Mouse (Mus musculus): Measurements from ENCODE around the gene Zfp184.

The Zfp184 gene

GRCm38 (mm10) chr13:21981803-21982193, 36.9 kb downstream of the Zfp184 start:
- intact Hi-C loops (cut with DNase I): no loop called here

- intact Hi-C loops (cut with DNase I): no loop called here
These were observed 39.6 kb downstream of the Zfp184 start for GRCm38 (mm10) chr13:21984486-21984885.

GRCm38 (mm10) chr13:21992550-21992949, 47.7 kb downstream of the Zfp184 start:
- intact Hi-C loops (cut with DNase I): no loop called here

GRCm38 (mm10) chr13:21993957-21994738, 49.3 kb downstream of the Zfp184 start:
- intact Hi-C loops (cut with DNase I): no loop called here

GRCm38 (mm10) chr13:21994896-21995295, 50.0 kb downstream of the Zfp184 start:
- intact Hi-C loops (cut with DNase I): no loop called here

GRCm38 (mm10) chr13:21995331-21995914, 50.5 kb downstream of the Zfp184 start:
- intact Hi-C loops (cut with DNase I): no loop called here

GRCm38 (mm10) chr13:21996101-21996839, 51.4 kb downstream of the Zfp184 start:
- intact Hi-C loops (cut with DNase I): no loop called here

GRCm38 (mm10) chr13:21996840-21997185, 51.9 kb downstream of the Zfp184 start:
- intact Hi-C loops (cut with DNase I): no loop called here

- intact Hi-C loops (cut with DNase I): no loop called here
These were observed 52.4 kb downstream of the Zfp184 start for GRCm38 (mm10) chr13:21997201-21997820.

- intact Hi-C loops (cut with DNase I): no loop called here
These were observed 52.9 kb downstream of the Zfp184 start for GRCm38 (mm10) chr13:21997821-21998220.

- intact Hi-C loops (cut with DNase I): no loop called here
These were observed 53.5 kb downstream of the Zfp184 start for GRCm38 (mm10) chr13:21998412-21998811.

GRCm38 (mm10) chr13:21999147-21999546, 54.3 kb downstream of the Zfp184 start:
- intact Hi-C loops (cut with DNase I): no loop called here

- intact Hi-C loops (cut with DNase I): no loop called here
These were observed 56.5 kb downstream of the Zfp184 start for GRCm38 (mm10) chr13:22001346-22001745.

GRCm38 (mm10) chr13:22001823-22002222, 56.9 kb downstream of the Zfp184 start:
- intact Hi-C loops (cut with DNase I): no loop called here

GRCm38 (mm10) chr13:22005605-22006333, 60.9 kb downstream of the Zfp184 start:
- intact Hi-C loops (cut with DNase I): no loop called here

GRCm38 (mm10) chr13:22006334-22007120, 61.6 kb downstream of the Zfp184 start:
- intact Hi-C loops (cut with DNase I): no loop called here

GRCm38 (mm10) chr13:22007121-22007510, 62.2 kb downstream of the Zfp184 start:
- intact Hi-C loops (cut with DNase I): no loop called here

- intact Hi-C loops (cut with DNase I): no loop called here
These were observed 63.0 kb downstream of the Zfp184 start for GRCm38 (mm10) chr13:22007872-22008271.

GRCm38 (mm10) chr13:22008707-22009106, 63.8 kb downstream of the Zfp184 start:
- intact Hi-C loops (cut with DNase I): no loop called here

GRCm38 (mm10) chr13:22009642-22010041, 64.7 kb downstream of the Zfp184 start, which contains the start of gene Prss16:
Prss16 (minus strand) TSS chr13:22009742.
- intact Hi-C loops (cut with DNase I): no loop called here
